Mouse (Mus musculus) heart, embryonic 14.5 days (tissue): ENCODE measurements at regions not wholly inside any gene's neighbourhood (a gene's known extent, or its start where the extent isn't known, plus 50 kb on each side); places are given as distances from the start of the nearest gene placed in this dataset.
"Not testable (repeated sequence)": the region's sequence is repeated elsewhere in the genome, so short reads cannot be mapped to it uniquely, and the experiment has no call there.

Experiments
- ATAC-seq: fragments of 200-750 bp; cut with Nextera tagmentation; 2 replicates; pipeline ENCODE4 v1.8.0; 2017; ENCODE audit warnings: low read depth, moderate TSS enrichment; ENCODE audit not compliant: insufficient number of reproducible peaks, insufficient read depth, low FRiP score
- H3K27ac ChIP-seq, 2 experiments: fragments of 200-500 bp in 1 of 2; fragments of 300-500 bp in 1 of 2; sonication (generic) in 1 of 2; replicated peaks in 1 of 2; 2 replicates each; pipeline ENCODE4 v1.5.1; 2012 to 2014; ENCODE audit warnings: low read depth in 2 of 2, low read length in 2 of 2, control low read depth in 1 of 2, mild to moderate bottlenecking in 1 of 2, mixed read lengths in 1 of 2; ENCODE audit not compliant: control insufficient read depth in 1 of 2, insufficient read depth in 1 of 2
- H3K27me3 ChIP-seq: fragments of 300-500 bp; sonication (generic); 2 replicates; pipeline ENCODE4 v1.6.1; 2014; ENCODE audit warnings: mild to moderate bottlenecking, low read length, control low read depth; ENCODE audit not compliant: control insufficient read depth, insufficient read depth
- H3K36me3 ChIP-seq: fragments of 300-500 bp; sonication (generic); 2 replicates; pipeline ENCODE4 v1.6.1; 2014; ENCODE audit warnings: mild to moderate bottlenecking, control low read depth, low read length, mixed read lengths; ENCODE audit not compliant: control insufficient read depth, insufficient read depth
- H3K4me1 ChIP-seq, 2 experiments: fragments of 200-500 bp in 1 of 2; fragments of 300-500 bp in 1 of 2; sonication (generic) in 1 of 2; 2 replicates each; pipeline ENCODE4 v1.6.1; 2012 to 2014; ENCODE audit warnings: low read length in 2 of 2, control low read depth in 1 of 2, mixed read lengths in 1 of 2; ENCODE audit not compliant: control insufficient read depth in 2 of 2, insufficient read depth in 2 of 2
- H3K4me2 ChIP-seq: fragments of 300-500 bp; sonication (generic); 2 replicates; pipeline ENCODE4 v1.6.1; 2014; ENCODE audit warnings: mild to moderate bottlenecking, low read length
- H3K4me3 ChIP-seq, 2 experiments: fragments of 200-500 bp in 1 of 2; fragments of 300-500 bp in 1 of 2; sonication (generic) in 1 of 2; 2 replicates each; pipeline ENCODE4 v1.5.1; 2012 to 2014; ENCODE audit warnings: low read length in 2 of 2, mild to moderate bottlenecking in 2 of 2, control low read depth in 1 of 2, low read depth in 1 of 2, moderate library complexity in 1 of 2; ENCODE audit not compliant: control insufficient read depth in 1 of 2, insufficient read depth in 1 of 2
- H3K9ac ChIP-seq: fragments of 300-500 bp; sonication (generic); 2 replicates; pipeline ENCODE4 v1.6.1; 2014; ENCODE audit warnings: mild to moderate bottlenecking, low read length
- H3K9me3 ChIP-seq: fragments of 300-500 bp; sonication (generic); 2 replicates; pipeline ENCODE4 v1.6.1; 2016; ENCODE audit warnings: low read length, control low read depth; ENCODE audit not compliant: control insufficient read depth
- WGBS: fragments of 180-500 bp; shearing (Covaris S2); extraction: QIAGEN DNeasy Blood & Tissue Kit; methylation state at CpG from one replicate; pipeline ENCODE4 v1.1.7; 2014; 5-methylcytosine and 5-hydroxymethylcytosine counted together

- H3K27ac ChIP-seq, result 0 out of 4 replicates have a peak overlapping the region, but pooled peaks of 1 of the 2 experiments have one; percentile 29
- H3K4me1 ChIP-seq, result peaks cover 0 to 5% of the 10 kb centered on the region in 2 experiments; a peak in 3 of 4 replicates
- no peak overlapping the region for H3K9ac ChIP-seq
- H3K4me3 ChIP-seq, result no peak overlapping the region
- no peaks in the 10 kb centered on the region for H3K27me3 ChIP-seq
- no peak for ATAC-seq
- H3K9me3 ChIP-seq, result no peaks in the 10 kb centered on the region
- 55% methylated on average over 4 of the region's 4 CpGs for WGBS
- no peaks in the 10 kb centered on the region for H3K36me3 ChIP-seq
- H3K4me2 ChIP-seq, result no peak overlapping the region
These were observed 177.6 kb downstream of the Serpinb8 start for GRCm38 (mm10) chr1:107767198-107767947.

- Histone ChIP-seq H3K36me3 (no peaks in the 10 kb centered on the region), H3K27me3 (no peaks in the 10 kb centered on the region), H3K9me3 (no peaks in the 10 kb centered on the region), H3K27ac (no peak overlapping the region), H3K4me1 (no peaks in the 10 kb centered on the region), H3K9ac (no peak overlapping the region), H3K4me2 (no peak overlapping the region), H3K4me3 (no peak overlapping the region)
- 70% methylated on average over 2 of the region's 2 CpGs for WGBS
- no peak for ATAC-seq
These were observed 183.2 kb downstream of the Serpinb8 start for GRCm38 (mm10) chr1:107772967-107773366.

- H3K27ac ChIP-seq, result no peak overlapping the region
- H3K36me3 ChIP-seq, result no peaks in the 10 kb centered on the region
- no peak overlapping the region for H3K4me3 ChIP-seq
- no peak for ATAC-seq
- H3K9me3 ChIP-seq, result no peaks in the 10 kb centered on the region
- 81% methylated on average over 5 of the region's 5 CpGs for WGBS
- no peak overlapping the region for H3K9ac ChIP-seq
- H3K4me1 ChIP-seq, result no peaks in the 10 kb centered on the region
- no peak overlapping the region for H3K4me2 ChIP-seq
- H3K27me3 ChIP-seq, result no peaks in the 10 kb centered on the region
These were observed 193.3 kb downstream of the Serpinb8 start for GRCm38 (mm10) chr1:107783079-107783478.

- H3K27me3 ChIP-seq, result no peaks in the 10 kb centered on the region
- H3K9ac ChIP-seq, result no peak overlapping the region
- no peak overlapping the region for H3K27ac ChIP-seq
- no peaks in the 10 kb centered on the region for H3K9me3 ChIP-seq
- no peak overlapping the region for H3K4me3 ChIP-seq
- H3K36me3 ChIP-seq, result no peaks in the 10 kb centered on the region
- H3K4me1 ChIP-seq, result no peaks in the 10 kb centered on the region
- WGBS, result 75% methylated on average over 5 of the region's 5 CpGs
- ATAC-seq, result no peak
- no peak overlapping the region for H3K4me2 ChIP-seq
These were observed 216.0 kb downstream of the Serpinb8 start for GRCm38 (mm10) chr1:107805823-107806222.

GRCm38 (mm10) chr1:107807367-107807766, 217.6 kb downstream of the Serpinb8 start:
- H3K27me3 ChIP-seq, H3K4me3 ChIP-seq, H3K4me2 ChIP-seq, H3K4me1 ChIP-seq, ATAC-seq, H3K9ac ChIP-seq, H3K36me3 ChIP-seq, H3K9me3 ChIP-seq, H3K27ac ChIP-seq: not testable (repeated sequence)
- 86% methylated on average over 2 of the region's 2 CpGs for WGBS

GRCm38 (mm10) chr1:107811136-107811535, 221.3 kb downstream of the Serpinb8 start:
- 63% methylated on average over 1 of the region's 1 CpGs for WGBS
- no peak overlapping the region for H3K4me2 ChIP-seq
- H3K27ac ChIP-seq, result no peak overlapping the region
- H3K9me3 ChIP-seq, result no peaks in the 10 kb centered on the region
- H3K27me3 ChIP-seq, result no peaks in the 10 kb centered on the region
- H3K4me1 ChIP-seq, result no peaks in the 10 kb centered on the region; a peak in 1 of 4 replicates
- no peak for ATAC-seq
- H3K36me3 ChIP-seq, result no peaks in the 10 kb centered on the region
- no peak overlapping the region for H3K4me3 ChIP-seq
- no peak overlapping the region for H3K9ac ChIP-seq

GRCm38 (mm10) chr1:107811859-107812258, 222.1 kb downstream of the Serpinb8 start:
- H3K27me3 ChIP-seq, result no peaks in the 10 kb centered on the region
- H3K4me1 ChIP-seq, result no peaks in the 10 kb centered on the region; a peak in 1 of 4 replicates
- H3K4me2 ChIP-seq, result no peak overlapping the region
- no peak overlapping the region for H3K4me3 ChIP-seq
- H3K36me3 ChIP-seq, result no peaks in the 10 kb centered on the region
- 83% methylated on average over 2 of the region's 2 CpGs for WGBS
- no peaks in the 10 kb centered on the region for H3K9me3 ChIP-seq
- ATAC-seq, result no peak; the same call in 1 of the 2 replicates
- H3K9ac ChIP-seq, result no peak overlapping the region
- no peak overlapping the region for H3K27ac ChIP-seq

GRCm38 (mm10) chr1:107837877-107838276, 248.1 kb downstream of the Serpinb8 start:
- Histone ChIP-seq H3K27ac (no peak overlapping the region), H3K36me3 (no peaks in the 10 kb centered on the region), H3K4me1 (no peaks in the 10 kb centered on the region), H3K4me3 (no peak overlapping the region), H3K9me3 (no peaks in the 10 kb centered on the region), H3K9ac (no peak overlapping the region), H3K27me3 (no peaks in the 10 kb centered on the region), H3K4me2 (no peak overlapping the region)
- no peak for ATAC-seq
- 80% methylated on average over 5 of the region's 5 CpGs for WGBS
